Mouse (Mus musculus): ENCODE data around the gene Cbx2. TPM values are rescaled to one million over a fixed set of nuclear protein-coding genes. Genes with fewer than 3 reads are reported as not detected.
A peak's percentile ranks its signal among the peaks of the same experiment; 100 is the strongest.

The Cbx2 gene
- total and polyA plus RNA-seq, 3 experiments: 0.11 TPM; not detected in 2

- ATAC-seq (ENCODE audit: extremely low read depth, insufficient number of reproducible peaks, low FRiP score, poor library complexity, severe bottlenecking) (no peak), DNase-seq (ENCODE audit: low spot score) (no peak)
- Histone ChIP-seq H3K4me1 (ENCODE audit: insufficient read depth, low read depth, low read length) (no peaks in the 10 kb centered on the region), H3K4me3 (ENCODE audit: low read depth, low read length) (peak overlapping the region; percentile 35; the same call in 1 of the 2 replicates), H3K27me3 (ENCODE audit: insufficient read depth, low read length) (0 out of 2 replicates have a peak, but pooled peaks cover 2% of the 10 kb centered on the region), H3K36me3 (replicated peaks) (no peaks in the 10 kb centered on the region), H3K9me3 (replicated peaks) (peaks cover 99% of the 10 kb centered on the region)
- no peak for TF ChIP-seq POLR2AphosphoS5 (IDR thresholded peaks at IDR 0.05; ENCODE audit: insufficient replicate concordance, low read depth, low read length)
- no peak for TF ChIP-seq TAL1 (conservative IDR thresholded peaks at IDR 0.05; ENCODE audit: low read depth, low read length)
- no peak for TF ChIP-seq GATA1 (IDR thresholded peaks at IDR 0.05; ENCODE audit: borderline replicate concordance, low read length)
These were observed 31.9 kb downstream of the Cbx2 start for GRCm38 (mm10) chr11:119054351-119055345.

- Histone ChIP-seq H3K4me1 (ENCODE audit: insufficient read depth, low read depth, low read length) (no peaks in the 10 kb centered on the region), H3K27me3 (ENCODE audit: insufficient read depth, low read length) (0 out of 2 replicates have a peak, but pooled peaks cover 2% of the 10 kb centered on the region), H3K9me3 (replicated peaks) (peaks cover 99% of the 10 kb centered on the region), H3K4me3 (ENCODE audit: low read depth, low read length) (no peak overlapping the region; the same call in 1 of the 2 replicates), H3K36me3 (replicated peaks) (no peaks in the 10 kb centered on the region)
- TF ChIP-seq TAL1 (conservative IDR thresholded peaks at IDR 0.05; ENCODE audit: low read depth, low read length) (no peak), GATA2 (IDR thresholded peaks at IDR 0.05; ENCODE audit: borderline replicate concordance, low read depth, low read length) (no peak), POLR2AphosphoS5 (IDR thresholded peaks at IDR 0.05; ENCODE audit: insufficient replicate concordance, low read depth, low read length) (no peak), GATA1 (IDR thresholded peaks at IDR 0.05; ENCODE audit: borderline replicate concordance, low read length) (no peak), CTCF (IDR thresholded peaks at IDR 0.05; ENCODE audit: low read depth, low read length) (no peak)
- no peak for DNase-seq (ENCODE audit: low spot score)
- ATAC-seq (ENCODE audit: extremely low read depth, insufficient number of reproducible peaks, low FRiP score, poor library complexity, severe bottlenecking): no peak
These were observed 32.9 kb downstream of the Cbx2 start for GRCm38 (mm10) chr11:119055571-119056131.

- Histone ChIP-seq H3K4me1 (ENCODE audit: insufficient read depth, low read depth, low read length) (no peaks in the 10 kb centered on the region), H3K27me3 (ENCODE audit: insufficient read depth, low read length) (0 out of 2 replicates have a peak, but pooled peaks cover 2% of the 10 kb centered on the region), H3K36me3 (replicated peaks) (no peaks in the 10 kb centered on the region), H3K4me3 (ENCODE audit: low read depth, low read length) (no peak overlapping the region; the same call in 1 of the 2 replicates), H3K9me3 (replicated peaks) (peaks cover 98% of the 10 kb centered on the region)
- ATAC-seq (ENCODE audit: extremely low read depth, insufficient number of reproducible peaks, low FRiP score, poor library complexity, severe bottlenecking) (no peak), DNase-seq (ENCODE audit: low spot score) (no peak)
- TF ChIP-seq TAL1 (conservative IDR thresholded peaks at IDR 0.05; ENCODE audit: low read depth, low read length) (no peak), POLR2AphosphoS5 (IDR thresholded peaks at IDR 0.05; ENCODE audit: insufficient replicate concordance, low read depth, low read length) (no peak), GATA2 (IDR thresholded peaks at IDR 0.05; ENCODE audit: borderline replicate concordance, low read depth, low read length) (no peak), CTCF (IDR thresholded peaks at IDR 0.05; ENCODE audit: low read depth, low read length) (no peak), GATA1 (IDR thresholded peaks at IDR 0.05; ENCODE audit: borderline replicate concordance, low read length) (no peak)
These were observed 33.8 kb downstream of the Cbx2 start for GRCm38 (mm10) chr11:119056301-119057211.

- DNase-seq (ENCODE audit: low spot score) (no peak), ATAC-seq (ENCODE audit: extremely low read depth, insufficient number of reproducible peaks, low FRiP score, poor library complexity, severe bottlenecking) (no peak)
- H3K9me3 ChIP-seq (replicated peaks): peaks cover 98% of the 10 kb centered on the region
- TF ChIP-seq GATA1 (IDR thresholded peaks at IDR 0.05; ENCODE audit: borderline replicate concordance, low read length) (no peak), CTCF (IDR thresholded peaks at IDR 0.05; ENCODE audit: low read depth, low read length) (no peak), POLR2AphosphoS5 (IDR thresholded peaks at IDR 0.05; ENCODE audit: insufficient replicate concordance, low read depth, low read length) (no peak), GATA2 (IDR thresholded peaks at IDR 0.05; ENCODE audit: borderline replicate concordance, low read depth, low read length) (no peak), TAL1 (conservative IDR thresholded peaks at IDR 0.05; ENCODE audit: low read depth, low read length) (no peak)
- H3K4me1 ChIP-seq (ENCODE audit: insufficient read depth, low read depth, low read length): no peaks in the 10 kb centered on the region
- no peaks in the 10 kb centered on the region for H3K36me3 ChIP-seq (replicated peaks)
- H3K4me3 ChIP-seq (ENCODE audit: low read depth, low read length): no peak overlapping the region
- H3K27me3 ChIP-seq (ENCODE audit: insufficient read depth, low read length): 0 out of 2 replicates have a peak, but pooled peaks cover 2% of the 10 kb centered on the region
These were observed 34.5 kb downstream of the Cbx2 start for GRCm38 (mm10) chr11:119057291-119057690.

- ATAC-seq (ENCODE audit: extremely low read depth, insufficient number of reproducible peaks, low FRiP score, poor library complexity, severe bottlenecking): no peak
- no peak for DNase-seq (ENCODE audit: low spot score)
- Histone ChIP-seq H3K4me1 (ENCODE audit: insufficient read depth, low read depth, low read length) (no peaks in the 10 kb centered on the region), H3K4me3 (ENCODE audit: low read depth, low read length) (peak overlapping the region; percentile 8; the same call in 1 of the 2 replicates), H3K36me3 (replicated peaks) (no peaks in the 10 kb centered on the region), H3K27me3 (ENCODE audit: insufficient read depth, low read length) (0 out of 2 replicates have a peak, but pooled peaks cover 2% of the 10 kb centered on the region), H3K9me3 (replicated peaks) (peaks cover 96% of the 10 kb centered on the region)
- no peak for TF ChIP-seq GATA1 (IDR thresholded peaks at IDR 0.05; ENCODE audit: borderline replicate concordance, low read length)
- no peak for TF ChIP-seq POLR2AphosphoS5 (IDR thresholded peaks at IDR 0.05; ENCODE audit: insufficient replicate concordance, low read depth, low read length)
- TF ChIP-seq GATA2 (IDR thresholded peaks at IDR 0.05; ENCODE audit: borderline replicate concordance, low read depth, low read length): no peak
- TF ChIP-seq TAL1 (conservative IDR thresholded peaks at IDR 0.05; ENCODE audit: low read depth, low read length): no peak
- no peak for TF ChIP-seq CTCF (IDR thresholded peaks at IDR 0.05; ENCODE audit: low read depth, low read length)
These were observed 35.6 kb downstream of the Cbx2 start for GRCm38 (mm10) chr11:119058041-119058995.

Measured in G1E (cell line).